Mouse (Mus musculus): ENCODE measurements at regions not wholly inside any gene's neighbourhood (a gene's known extent, or its start where the extent isn't known, plus 50 kb on each side); places are given as distances from the start of the nearest gene placed in this dataset.

- no peak overlapping the region for H3K4me2 ChIP-seq (ENCODE audit: low read depth)
- no peaks in the 10 kb centered on the region for H3K4me1 ChIP-seq (replicated peaks; ENCODE audit: control insufficient read depth in 2 of 2, insufficient read depth in 2 of 2, low read length in 1 of 2)
- H3K9me3 ChIP-seq (ENCODE audit: control insufficient read depth, low read length) = no peaks in the 10 kb centered on the region
- ATAC-seq (ENCODE audit: insufficient read depth) (no peak), DNase-seq (ENCODE audit: low read depth in 3 of 3, low spot score in 3 of 3) (no peak)
- no peak overlapping the region for H3K9ac ChIP-seq (replicated peaks)
- H3K27me3 ChIP-seq (ENCODE audit: control insufficient read depth, insufficient read depth, low read length) = no peaks in the 10 kb centered on the region
- no peak for TF ChIP-seq EP300 (IDR thresholded peaks at IDR 0.05; ENCODE audit: low read depth)
- no peak for TF ChIP-seq CTCF (IDR thresholded peaks at IDR 0.05; ENCODE audit: low read depth)
- 74% methylated on average over 2 of the region's 2 CpGs for WGBS (ENCODE audit: insufficient replicate concordance)
- H3K36me3 ChIP-seq (replicated peaks; ENCODE audit: control insufficient read depth, insufficient read depth, low read depth) = no peaks in the 10 kb centered on the region
- H3K4me3 ChIP-seq (ENCODE audit: insufficient read depth in 1 of 2, low read depth in 2 of 2, low read length in 2 of 2) = no peak overlapping the region
- no peak overlapping the region for H3K27ac ChIP-seq
Measured at GRCm38 (mm10) chr12:30793371-30793770, 90.8 kb upstream of the Alkal2 start.

DNA sequence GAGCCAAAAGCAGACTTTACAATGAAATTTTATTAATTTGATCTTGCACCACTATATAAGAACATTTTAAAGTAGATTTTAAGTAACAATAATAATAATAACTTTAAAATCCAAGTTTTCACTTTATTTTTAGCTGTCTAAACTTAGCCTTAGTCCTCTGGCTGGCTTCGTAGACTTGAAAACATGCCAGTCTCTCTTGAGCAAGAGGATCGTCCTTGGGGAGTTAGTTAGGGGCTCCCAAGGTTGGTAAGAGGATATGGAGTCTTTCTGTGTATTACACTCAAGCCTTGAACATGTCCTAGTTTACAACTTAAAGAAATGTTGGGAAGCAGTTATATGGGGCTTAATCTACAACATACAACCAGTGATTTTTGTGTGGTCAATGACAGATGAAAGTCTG, 68.0 kb upstream of the Alkal2 start:
- Histone ChIP-seq H3K9ac (replicated peaks) (no peak overlapping the region), H3K4me1 (replicated peaks; ENCODE audit: control insufficient read depth in 2 of 2, insufficient read depth in 2 of 2, low read length in 1 of 2) (no peaks in the 10 kb centered on the region), H3K4me2 (ENCODE audit: low read depth) (no peak overlapping the region), H3K9me3 (ENCODE audit: control insufficient read depth, low read length) (no peaks in the 10 kb centered on the region), H3K36me3 (replicated peaks; ENCODE audit: control insufficient read depth, insufficient read depth, low read depth) (no peaks in the 10 kb centered on the region), H3K4me3 (ENCODE audit: insufficient read depth in 1 of 2, low read depth in 2 of 2, low read length in 2 of 2) (no peak overlapping the region), H3K27me3 (ENCODE audit: control insufficient read depth, insufficient read depth, low read length) (no peaks in the 10 kb centered on the region), H3K27ac (no peak overlapping the region)
- DNase-seq (ENCODE audit: low read depth in 3 of 3, low spot score in 3 of 3) (no peak), ATAC-seq (ENCODE audit: insufficient read depth) (no peak)
- 61% methylated on average over 2 of the region's 2 CpGs for WGBS (ENCODE audit: insufficient replicate concordance)
- no peak for TF ChIP-seq EP300 (IDR thresholded peaks at IDR 0.05; ENCODE audit: low read depth)
- TF ChIP-seq CTCF (IDR thresholded peaks at IDR 0.05; ENCODE audit: low read depth) = no peak

DNA sequence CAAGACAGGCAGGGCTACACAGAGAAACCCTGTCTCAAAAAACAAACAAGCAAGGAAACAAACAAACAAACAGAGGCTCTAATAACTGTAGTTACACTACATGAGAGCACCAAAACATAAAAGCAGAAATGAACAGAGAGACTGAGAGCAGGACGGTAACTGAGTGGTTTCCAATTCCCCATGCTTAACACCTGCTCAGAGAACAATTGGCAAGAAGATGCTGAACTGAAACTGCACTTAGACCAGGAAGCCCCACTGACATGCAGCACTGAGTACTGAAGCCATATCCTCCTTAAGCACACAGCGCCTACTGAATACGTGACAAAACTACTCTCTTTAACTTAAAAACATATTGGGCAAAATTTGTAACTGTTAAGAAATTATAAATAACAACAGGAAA, 52.7 kb upstream of the Alkal2 start:
- TF ChIP-seq EP300 (IDR thresholded peaks at IDR 0.05; ENCODE audit: low read depth) (no peak), CTCF (IDR thresholded peaks at IDR 0.05; ENCODE audit: low read depth) (no peak)
- 60% methylated on average over 3 of the region's 3 CpGs for WGBS (ENCODE audit: insufficient replicate concordance)
- H3K27me3 ChIP-seq (ENCODE audit: control insufficient read depth, insufficient read depth, low read length) = no peaks in the 10 kb centered on the region
- no peaks in the 10 kb centered on the region for H3K9me3 ChIP-seq (ENCODE audit: control insufficient read depth, low read length)
- ATAC-seq (ENCODE audit: insufficient read depth) (no peak), DNase-seq (ENCODE audit: low read depth in 3 of 3, low spot score in 3 of 3) (no peak)
- H3K4me2 ChIP-seq (ENCODE audit: low read depth) = no peak overlapping the region
- no peaks in the 10 kb centered on the region for H3K36me3 ChIP-seq (replicated peaks; ENCODE audit: control insufficient read depth, insufficient read depth, low read depth)
- no peaks in the 10 kb centered on the region for H3K4me1 ChIP-seq (replicated peaks; ENCODE audit: control insufficient read depth in 2 of 2, insufficient read depth in 2 of 2, low read length in 1 of 2)
- H3K4me3 ChIP-seq (ENCODE audit: insufficient read depth in 1 of 2, low read depth in 2 of 2, low read length in 2 of 2) = no peak overlapping the region
- H3K9ac ChIP-seq (replicated peaks) = no peak overlapping the region
- no peak overlapping the region for H3K27ac ChIP-seq
